Comparison of ENCODE assay signal across 8 mouse cellular contexts in genomic region chr17:9764041-9764606, GRCm38 (mm10).
DNase-seq lines count a peak whose midpoint lies in the region; ATAC-seq lines count a peak whose summit lies in the region.

No protein-coding gene starts in this region.

- WGBS in kidney, embryonic 15.5 days = 5% methylated on average over 9 of the region's 9 CpGs
- 11% methylated on average over 9 of the region's 9 CpGs for WGBS in embryonic facial prominence, embryonic 13.5 days
- WGBS in limb, embryonic 10.5 days = 12% methylated on average over 9 of the region's 9 CpGs
- WGBS in neural tube, embryonic 13.5 days = 5% methylated on average over 9 of the region's 9 CpGs

- H3K4me3 ChIP-seq in kidney, embryonic 15.5 days (replicated peaks) = peak overlapping the region; percentile 39
- peak overlapping the region; percentile 23 for H3K4me3 ChIP-seq in embryonic facial prominence, embryonic 13.5 days
- H3K4me3 ChIP-seq in limb, embryonic 10.5 days = peak overlapping the region; percentile 51
- H3K4me3 ChIP-seq in neural tube, embryonic 13.5 days = peak overlapping the region; percentile 19

- 0 out of 2 replicates have a peak, but pooled peaks cover 4% of the 10 kb centered on the region for H3K27me3 ChIP-seq in kidney, embryonic 15.5 days
- H3K27me3 ChIP-seq in embryonic facial prominence, embryonic 13.5 days = peaks cover 22% of the 10 kb centered on the region
- H3K27me3 ChIP-seq in limb, embryonic 10.5 days (ENCODE audit: low read depth, poor library complexity, severe bottlenecking) = peaks cover 34% of the 10 kb centered on the region; the same call in 1 of the 2 replicates
- no peaks in the 10 kb centered on the region for H3K27me3 ChIP-seq in neural tube, embryonic 13.5 days

- no peaks in the 10 kb centered on the region for H3K9me3 ChIP-seq in kidney, embryonic 15.5 days (replicated peaks)
- no peaks in the 10 kb centered on the region for H3K9me3 ChIP-seq in embryonic facial prominence, embryonic 13.5 days
- H3K9me3 ChIP-seq in limb, embryonic 10.5 days (replicated peaks) = no peaks in the 10 kb centered on the region
- no peaks in the 10 kb centered on the region for H3K9me3 ChIP-seq in neural tube, embryonic 13.5 days

- DNase-seq in kidney, adult 8-10 months = no peak
- no peak for DNase-seq in limb, embryonic 10.5 days (ENCODE audit: low spot score)
- DNase-seq in right cerebral cortex, adult 18-20 months = no peak
- DNase-seq in MN1 (ENCODE audit: low spot score) = no peak

- no peaks in the 10 kb centered on the region for H3K36me3 ChIP-seq in kidney, embryonic 15.5 days
- H3K36me3 ChIP-seq in embryonic facial prominence, embryonic 13.5 days = no peaks in the 10 kb centered on the region
- H3K36me3 ChIP-seq in limb, embryonic 10.5 days = no peaks in the 10 kb centered on the region
- H3K36me3 ChIP-seq in neural tube, embryonic 13.5 days = no peaks in the 10 kb centered on the region

- H3K4me1 ChIP-seq in kidney, embryonic 15.5 days = peaks cover 40% of the 10 kb centered on the region
- H3K4me1 ChIP-seq in embryonic facial prominence, embryonic 13.5 days = peaks cover 10% of the 10 kb centered on the region
- H3K4me1 ChIP-seq in limb, embryonic 10.5 days = peaks cover 17% of the 10 kb centered on the region
- H3K4me1 ChIP-seq in neural tube, embryonic 13.5 days (replicated peaks) = peaks cover 73% of the 10 kb centered on the region

- peak overlapping the region; percentile 75 for H3K4me2 ChIP-seq in kidney, embryonic 15.5 days
- H3K4me2 ChIP-seq in embryonic facial prominence, embryonic 13.5 days = peak overlapping the region; percentile 78
- H3K4me2 ChIP-seq in neural tube, embryonic 13.5 days = peak overlapping the region; percentile 70

- H3K9ac ChIP-seq in kidney, embryonic 15.5 days = no peak overlapping the region
- H3K9ac ChIP-seq in embryonic facial prominence, embryonic 13.5 days = no peak overlapping the region
- H3K9ac ChIP-seq in neural tube, embryonic 13.5 days = peak overlapping the region; percentile 62

- ATAC-seq in kidney, embryonic 15.5 days (replicated peaks; ENCODE audit: low FRiP score) = no peak; the same call in 1 of the 2 replicates
- no peak for ATAC-seq in embryonic facial prominence, embryonic 13.5 days (ENCODE audit: insufficient number of reproducible peaks, insufficient read depth, low FRiP score, low TSS enrichment, low read depth)
- ATAC-seq in neural tube, embryonic 13.5 days (ENCODE audit: low read depth) = peak; percentile 23; the same call in 1 of the 2 replicates
- ATAC-seq in erythroid progenitor cell, adult 5-6 weeks (replicated peaks; ENCODE audit: low FRiP score, poor library complexity, severe bottlenecking) = no peak

- H3K27ac ChIP-seq in kidney, embryonic 15.5 days = peak overlapping the region; percentile 71
- H3K27ac ChIP-seq in embryonic facial prominence, embryonic 13.5 days = no peak overlapping the region
- no peak overlapping the region for H3K27ac ChIP-seq in limb, embryonic 10.5 days
- H3K27ac ChIP-seq in neural tube, embryonic 13.5 days (replicated peaks) = peak overlapping the region; percentile 87

Comparison
In these comparisons a context has a peak if more than half of its experiments do, and no peak if none do; other contexts are left out.
1. H3K27ac ChIP-seq: peak in kidney, embryonic 15.5 days (single experiment) and neural tube, embryonic 13.5 days (single experiment); none in embryonic facial prominence, embryonic 13.5 days (single experiment) and limb, embryonic 10.5 days (single experiment).
2. Peak in every context shown above with its lines, with median percentiles within 50 percentile points of each other: H3K4me2 ChIP-seq and H3K4me3 ChIP-seq.